Mouse (Mus musculus) kidney, postnatal 36 days (tissue): ENCODE measurements at regions not wholly inside any gene's neighbourhood (a gene's known extent, or its start where the extent isn't known, plus 50 kb on each side); places are given as distances from the start of the nearest gene placed in this dataset.

Experiments
- DNase-seq, 2 experiments: peaks; one replicate each; pipeline ENCODE4 v3.0.0; 2021 to 2022; ENCODE audit warnings: mixed read lengths in 2 of 2

DNA sequence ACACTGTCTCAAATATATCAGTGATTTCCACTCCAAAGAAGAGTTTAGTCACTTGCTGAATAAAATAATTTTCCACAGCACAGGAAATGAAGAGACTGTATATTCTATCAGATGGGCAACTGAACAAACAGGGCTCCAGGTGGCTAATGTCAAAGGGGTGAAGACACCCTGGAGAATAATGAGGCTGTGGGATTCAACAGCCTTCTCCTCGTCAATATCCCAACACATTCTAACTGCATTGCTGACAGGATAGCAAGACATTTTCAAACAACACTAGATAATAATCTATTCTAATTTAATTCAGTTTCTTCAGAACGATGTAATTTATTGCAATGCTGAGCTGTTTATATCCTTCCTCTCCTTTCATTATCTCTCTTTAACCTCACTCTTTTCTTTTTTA is 134.4 kb upstream of the Klhl13 start:
- no peak for DNase-seq

DNA sequence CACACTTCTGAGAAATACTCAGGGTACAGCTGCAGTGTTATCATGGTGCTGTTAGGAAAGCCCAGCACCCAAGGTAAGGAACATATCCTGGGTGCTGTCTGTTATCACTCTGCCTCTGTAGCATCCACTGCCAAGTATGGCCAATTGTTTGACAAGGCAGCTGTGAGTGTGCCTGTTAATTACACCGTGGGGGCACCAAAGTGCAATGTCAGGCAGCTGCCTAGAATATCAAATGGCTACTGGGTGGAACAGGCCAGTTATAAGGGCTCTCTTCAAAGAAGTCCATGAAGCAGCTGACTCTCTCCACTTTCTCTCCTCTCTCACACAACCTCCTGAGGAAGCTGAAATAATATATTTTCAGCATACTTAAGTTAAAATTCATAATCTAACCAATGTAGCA is 130.3 kb upstream of the Klhl13 start:
- no peak for DNase-seq

DNA sequence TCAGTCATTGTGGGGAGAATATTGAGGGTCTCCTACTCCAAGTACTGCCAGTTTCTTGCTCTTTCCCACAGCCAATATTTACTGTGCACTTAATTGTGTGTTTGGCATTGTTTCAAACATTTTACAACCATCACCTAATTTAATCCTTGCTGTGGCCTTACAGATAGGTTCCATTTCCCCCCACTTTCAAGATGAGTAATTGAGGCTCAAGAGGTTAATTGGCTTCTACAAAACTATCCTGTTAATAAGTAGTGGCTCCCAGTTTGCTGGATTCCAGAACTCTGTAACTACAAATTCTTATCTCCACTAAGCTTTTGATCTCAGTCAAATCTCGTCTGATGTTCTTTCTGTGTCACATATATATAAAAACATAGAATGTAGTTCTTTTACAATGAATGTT is 112.0 kb upstream of the Klhl13 start:
- no peak for DNase-seq

DNA sequence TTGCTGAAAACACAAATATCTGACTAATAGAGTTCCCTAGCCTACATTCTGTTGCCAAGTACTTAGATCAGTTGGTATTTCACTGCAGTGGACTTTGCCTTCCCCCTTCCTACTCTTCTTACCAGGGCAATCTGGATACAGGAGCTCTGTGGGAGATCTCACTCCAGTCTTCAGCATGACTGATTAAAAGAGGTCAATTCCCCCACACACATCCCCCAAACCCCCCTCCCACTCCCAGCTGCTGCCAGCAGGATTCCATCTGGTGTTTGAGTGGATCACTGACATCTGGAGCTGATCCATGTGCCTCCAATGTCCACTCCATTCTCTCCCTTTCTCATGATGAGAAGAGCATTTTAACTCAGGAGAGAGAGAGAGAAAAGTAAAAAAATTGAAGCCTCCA is 101.1 kb upstream of the Klhl13 start:
- DNase-seq = peak; percentile 12 to 38

DNA sequence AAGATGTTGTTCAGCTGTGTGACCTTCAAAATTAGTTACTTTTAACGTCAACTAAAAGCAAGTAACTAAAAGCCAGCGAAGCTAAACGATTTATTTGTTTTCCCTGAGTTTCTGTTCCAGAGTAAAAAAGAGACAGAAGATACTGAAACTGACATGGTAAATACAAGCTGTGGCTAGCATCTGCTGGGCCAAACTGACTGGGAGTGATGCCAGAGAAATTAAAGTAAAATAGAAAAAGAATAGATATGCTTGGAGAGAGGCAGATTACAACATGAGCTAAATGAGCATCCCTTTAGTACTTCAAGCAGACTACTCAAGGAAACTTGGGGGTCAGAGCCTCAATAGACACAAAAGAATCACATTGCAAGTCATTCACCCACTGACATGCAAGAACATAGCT is 88.7 kb upstream of the Klhl13 start:
- no peak for DNase-seq

DNA sequence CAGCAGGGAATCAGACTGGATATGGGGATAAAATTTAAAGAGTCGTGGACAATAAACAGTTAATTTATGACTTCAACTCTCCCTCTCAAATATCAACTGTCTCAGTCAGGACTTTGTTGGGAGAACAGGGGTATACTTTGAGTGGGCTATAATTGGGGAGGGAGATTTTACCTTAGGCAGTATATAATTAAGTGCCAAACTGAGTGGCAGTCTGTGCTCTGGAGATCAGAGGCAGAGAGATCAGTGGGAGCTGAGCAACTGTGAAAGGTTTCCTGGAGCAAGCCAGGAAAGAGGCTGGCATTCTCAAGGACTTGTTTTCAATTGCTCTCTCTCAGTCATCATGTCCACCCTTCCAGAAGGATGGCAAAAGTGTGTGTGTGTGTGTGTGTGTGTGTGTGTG is 57.9 kb upstream of the Klhl13 start:
- no peak for DNase-seq

DNA sequence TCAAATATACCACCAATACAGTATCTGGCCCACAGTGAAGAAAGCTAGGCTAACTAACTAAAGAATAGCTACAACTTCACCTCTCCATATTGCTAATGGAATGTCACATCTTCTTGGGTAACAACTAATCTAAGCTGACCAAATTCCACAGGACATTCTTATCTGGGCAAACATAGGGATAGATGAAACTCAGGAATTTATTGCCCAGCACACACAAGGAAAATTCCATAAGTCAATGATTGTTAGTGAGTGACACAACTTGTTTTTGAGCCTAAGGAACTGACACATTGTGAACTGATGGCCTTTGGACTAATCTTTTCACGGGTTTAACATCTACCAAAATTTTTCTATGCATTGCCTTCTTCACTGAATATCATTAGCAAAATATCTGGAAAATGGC is 52.6 kb upstream of the Klhl13 start:
- DNase-seq = no peak
